Mouse (Mus musculus): ENCODE measurements around the gene Spen. TPM values are rescaled to one million over a fixed set of nuclear protein-coding genes. Genes with fewer than 3 reads are reported as not detected.

The Spen gene
- polyA plus RNA-seq, 1 experiment: 63.4 TPM

DNA sequence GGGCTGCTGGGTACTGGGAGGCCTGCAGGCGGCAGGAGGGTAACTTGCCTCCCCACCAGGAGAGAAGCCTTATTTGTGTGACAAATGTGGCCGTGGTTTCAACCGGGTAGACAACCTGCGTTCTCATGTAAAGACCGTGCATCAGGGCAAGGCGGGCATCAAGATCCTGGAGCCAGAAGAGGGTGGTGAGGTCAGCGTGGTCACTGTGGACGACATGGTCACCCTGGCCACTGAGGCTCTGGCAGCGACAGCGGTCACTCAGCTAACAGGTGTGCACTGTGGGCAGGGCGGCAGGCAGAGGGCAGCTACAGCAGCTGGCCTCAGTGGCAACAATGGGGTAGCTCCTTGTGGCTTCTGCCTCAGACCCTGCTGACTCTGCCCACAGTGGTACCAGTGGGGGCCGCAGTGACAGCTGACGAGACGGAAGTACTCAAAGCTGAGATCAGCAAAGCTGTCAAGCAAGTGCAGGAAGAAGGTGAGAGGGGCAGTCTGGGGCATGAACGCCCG, 72.1 kb downstream of the Spen start:
- no peak for DNase-seq
- Histone ChIP-seq H3K36me3 (ENCODE audit: control insufficient read depth, insufficient read depth, low read length) (peaks cover 42% of the 10 kb centered on the region), H3K27ac (ENCODE audit: control insufficient read depth, insufficient read depth, low read length) (no peak overlapping the region), H3K4me3 (ENCODE audit: control insufficient read depth, insufficient read depth, low read length) (no peak overlapping the region), H3K27me3 (ENCODE audit: control insufficient read depth, insufficient read depth, low read length) (no peaks in the 10 kb centered on the region), H3K4me1 (replicated peaks; ENCODE audit: control insufficient read depth, insufficient read depth, low read length) (no peaks in the 10 kb centered on the region)
- 92% methylated on average over 16 of the region's 16 CpGs for WGBS
- TF ChIP-seq POLR2A (IDR thresholded peaks at IDR 0.05; ENCODE audit: control insufficient read depth, extremely low read depth, insufficient read depth, low read length, poor library complexity) (no peak), CTCF (IDR thresholded peaks at IDR 0.05; ENCODE audit: borderline replicate concordance, control insufficient read depth, extremely low read depth, insufficient read depth, low read length, poor library complexity) (no peak)

DNA sequence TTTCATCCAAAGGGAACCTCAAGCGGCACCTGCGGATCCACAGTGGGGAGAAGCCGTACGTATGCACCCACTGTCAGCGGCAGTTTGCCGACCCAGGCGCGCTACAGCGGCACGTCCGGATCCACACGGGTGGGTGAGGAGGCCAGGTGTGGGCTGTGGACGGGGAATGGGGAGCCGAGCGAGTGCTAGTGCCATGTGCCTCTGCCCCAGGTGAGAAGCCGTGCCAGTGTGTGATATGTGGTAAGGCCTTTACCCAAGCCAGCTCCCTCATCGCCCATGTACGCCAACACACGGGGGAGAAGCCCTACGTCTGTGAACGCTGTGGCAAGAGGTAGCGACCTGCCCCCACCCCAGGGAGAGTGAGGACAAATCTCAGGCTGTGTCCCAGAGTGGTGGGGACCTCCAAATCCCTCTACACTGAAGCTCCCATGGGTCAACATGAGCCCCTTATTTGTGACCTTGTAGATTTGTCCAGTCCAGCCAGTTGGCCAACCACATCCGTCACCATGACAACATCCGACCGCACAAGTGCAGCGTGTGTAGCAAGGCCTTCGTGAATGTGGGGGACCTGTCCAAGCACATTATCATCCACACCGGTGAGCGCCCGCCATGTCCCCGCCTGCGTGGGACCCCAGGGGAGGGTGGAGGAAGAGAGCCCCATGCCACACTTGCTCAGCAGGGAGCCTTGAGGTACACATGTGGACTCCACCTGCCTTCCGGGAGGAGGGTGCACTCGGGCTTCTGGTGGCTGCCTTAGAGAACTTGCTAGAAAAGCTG, 72.7 kb downstream of the Spen start:
- WGBS: 96% methylated on average over 34 of the region's 34 CpGs
- Histone ChIP-seq H3K4me1 (replicated peaks; ENCODE audit: control insufficient read depth, insufficient read depth, low read length) (no peaks in the 10 kb centered on the region), H3K27ac (ENCODE audit: control insufficient read depth, insufficient read depth, low read length) (no peak overlapping the region), H3K36me3 (ENCODE audit: control insufficient read depth, insufficient read depth, low read length) (peaks cover 42% of the 10 kb centered on the region), H3K4me3 (ENCODE audit: control insufficient read depth, insufficient read depth, low read length) (no peak overlapping the region), H3K27me3 (ENCODE audit: control insufficient read depth, insufficient read depth, low read length) (no peaks in the 10 kb centered on the region)
- no peak for DNase-seq
- TF ChIP-seq POLR2A (IDR thresholded peaks at IDR 0.05; ENCODE audit: control insufficient read depth, extremely low read depth, insufficient read depth, low read length, poor library complexity) (no peak), CTCF (IDR thresholded peaks at IDR 0.05; ENCODE audit: borderline replicate concordance, control insufficient read depth, extremely low read depth, insufficient read depth, low read length, poor library complexity) (no peak)

DNA sequence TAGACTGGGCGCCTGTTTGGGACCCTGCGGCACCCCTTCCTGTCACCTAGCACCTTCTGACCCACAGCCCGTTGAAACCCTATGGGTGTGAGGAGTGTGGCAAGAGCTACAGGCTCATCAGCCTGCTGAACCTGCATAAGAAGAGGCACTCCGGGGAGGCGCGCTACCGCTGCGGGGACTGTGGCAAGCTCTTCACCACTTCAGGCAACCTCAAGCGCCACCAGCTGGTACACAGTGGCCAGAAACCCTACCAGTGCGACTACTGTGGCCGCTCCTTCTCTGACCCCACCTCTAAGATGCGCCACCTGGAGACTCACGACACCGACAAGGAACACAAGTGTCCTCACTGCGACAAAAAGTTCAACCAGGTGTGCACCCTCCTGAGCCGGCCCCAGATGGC, 73.7 kb downstream of the Spen start:
- 94% methylated on average over 16 of the region's 16 CpGs for WGBS
- no peak for DNase-seq
- Histone ChIP-seq H3K36me3 (ENCODE audit: control insufficient read depth, insufficient read depth, low read length) (peaks cover 39% of the 10 kb centered on the region), H3K27ac (ENCODE audit: control insufficient read depth, insufficient read depth, low read length) (no peak overlapping the region), H3K4me1 (replicated peaks; ENCODE audit: control insufficient read depth, insufficient read depth, low read length) (no peaks in the 10 kb centered on the region), H3K27me3 (ENCODE audit: control insufficient read depth, insufficient read depth, low read length) (no peaks in the 10 kb centered on the region), H3K4me3 (ENCODE audit: control insufficient read depth, insufficient read depth, low read length) (no peak overlapping the region)
- TF ChIP-seq POLR2A (IDR thresholded peaks at IDR 0.05; ENCODE audit: control insufficient read depth, extremely low read depth, insufficient read depth, low read length, poor library complexity) (no peak), CTCF (IDR thresholded peaks at IDR 0.05; ENCODE audit: borderline replicate concordance, control insufficient read depth, extremely low read depth, insufficient read depth, low read length, poor library complexity) (no peak)

DNA sequence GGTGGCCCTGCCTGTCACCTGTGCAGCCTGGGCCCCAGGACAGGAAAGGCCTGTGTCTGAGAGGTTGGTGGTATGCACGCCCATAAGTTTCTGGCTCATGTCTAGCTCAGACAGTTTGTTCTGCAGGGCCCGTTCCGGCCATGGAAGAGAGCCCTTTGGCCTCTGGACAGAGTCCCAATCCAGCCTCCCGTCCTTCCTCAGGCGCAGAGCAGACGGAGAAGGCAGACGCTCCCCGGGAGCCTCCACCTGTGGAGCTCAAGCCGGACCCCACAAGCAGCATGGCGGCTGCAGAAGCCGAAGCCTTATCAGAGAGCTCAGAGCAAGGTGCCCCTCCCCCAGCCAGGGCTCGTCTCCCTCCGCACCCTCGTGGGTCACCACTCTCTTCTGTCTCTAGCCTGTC, 74.9 kb downstream of the Spen start:
- DNase-seq: no peak
- TF ChIP-seq CTCF (IDR thresholded peaks at IDR 0.05; ENCODE audit: borderline replicate concordance, control insufficient read depth, extremely low read depth, insufficient read depth, low read length, poor library complexity): no peak
- no peak for TF ChIP-seq POLR2A (IDR thresholded peaks at IDR 0.05; ENCODE audit: control insufficient read depth, extremely low read depth, insufficient read depth, low read length, poor library complexity)
- WGBS: 98% methylated on average over 14 of the region's 14 CpGs
- Histone ChIP-seq H3K27ac (ENCODE audit: control insufficient read depth, insufficient read depth, low read length) (no peak overlapping the region), H3K4me1 (replicated peaks; ENCODE audit: control insufficient read depth, insufficient read depth, low read length) (no peaks in the 10 kb centered on the region), H3K27me3 (ENCODE audit: control insufficient read depth, insufficient read depth, low read length) (no peaks in the 10 kb centered on the region), H3K4me3 (ENCODE audit: control insufficient read depth, insufficient read depth, low read length) (no peak overlapping the region), H3K36me3 (ENCODE audit: control insufficient read depth, insufficient read depth, low read length) (peaks cover 33% of the 10 kb centered on the region)

DNA sequence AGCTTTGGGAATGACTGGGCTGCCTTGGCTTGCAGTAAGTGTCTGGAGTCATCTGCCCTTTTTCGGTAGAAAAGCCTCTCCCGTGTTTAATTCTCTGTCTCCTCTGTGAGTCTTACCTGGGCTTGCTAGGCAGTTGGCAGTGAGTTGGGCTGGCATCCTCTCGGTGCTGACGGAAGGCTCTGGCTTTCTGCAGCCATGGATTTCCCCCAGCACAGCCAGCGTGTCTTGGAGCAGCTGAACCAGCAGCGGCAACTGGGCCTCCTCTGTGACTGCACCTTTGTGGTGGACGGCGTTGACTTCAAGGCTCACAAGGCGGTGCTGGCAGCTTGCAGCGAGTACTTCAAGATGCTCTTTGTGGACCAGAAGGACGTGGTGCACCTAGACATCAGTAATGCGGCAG, 76.8 kb downstream of the Spen start:
- Histone ChIP-seq H3K4me1 (replicated peaks; ENCODE audit: control insufficient read depth, insufficient read depth, low read length) (no peaks in the 10 kb centered on the region), H3K36me3 (ENCODE audit: control insufficient read depth, insufficient read depth, low read length) (peaks cover 31% of the 10 kb centered on the region), H3K27me3 (ENCODE audit: control insufficient read depth, insufficient read depth, low read length) (no peaks in the 10 kb centered on the region), H3K27ac (ENCODE audit: control insufficient read depth, insufficient read depth, low read length) (no peak overlapping the region), H3K4me3 (ENCODE audit: control insufficient read depth, insufficient read depth, low read length) (no peak overlapping the region)
- TF ChIP-seq POLR2A (IDR thresholded peaks at IDR 0.05; ENCODE audit: control insufficient read depth, extremely low read depth, insufficient read depth, low read length, poor library complexity): no peak
- no peak for TF ChIP-seq CTCF (IDR thresholded peaks at IDR 0.05; ENCODE audit: borderline replicate concordance, control insufficient read depth, extremely low read depth, insufficient read depth, low read length, poor library complexity)
- no peak for DNase-seq
- 95% methylated on average over 12 of the region's 12 CpGs for WGBS

DNA sequence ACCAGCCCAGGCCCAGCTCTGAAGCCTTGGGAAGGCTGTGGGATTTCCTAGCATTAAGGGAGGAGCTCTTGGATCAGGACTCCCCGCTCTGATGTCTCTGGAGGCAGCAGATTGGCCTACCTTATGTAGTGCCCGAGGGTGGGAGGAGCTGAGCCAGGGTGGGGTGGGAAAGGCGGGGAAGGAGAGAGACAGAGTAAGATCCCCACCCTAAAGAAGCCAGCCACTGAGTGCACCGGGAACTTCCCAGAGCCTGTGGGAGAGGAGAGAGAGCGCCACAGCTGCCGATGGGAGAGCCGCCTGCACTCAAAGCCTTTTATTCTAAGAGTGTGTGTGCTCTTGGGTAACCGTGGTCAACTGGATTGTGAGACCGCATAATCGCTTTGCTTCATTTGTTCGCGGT, 77.3 kb downstream of the Spen start:
- H3K27me3 ChIP-seq (ENCODE audit: control insufficient read depth, insufficient read depth, low read length): no peaks in the 10 kb centered on the region
- no peak for DNase-seq
- TF ChIP-seq CTCF (IDR thresholded peaks at IDR 0.05; ENCODE audit: borderline replicate concordance, control insufficient read depth, extremely low read depth, insufficient read depth, low read length, poor library complexity) (no peak), POLR2A (IDR thresholded peaks at IDR 0.05; ENCODE audit: control insufficient read depth, extremely low read depth, insufficient read depth, low read length, poor library complexity) (no peak)
- no peak overlapping the region for H3K4me3 ChIP-seq (ENCODE audit: control insufficient read depth, insufficient read depth, low read length)
- 95% methylated on average over 12 of the region's 12 CpGs for WGBS
- peaks cover 26% of the 10 kb centered on the region for H3K36me3 ChIP-seq (ENCODE audit: control insufficient read depth, insufficient read depth, low read length)
- H3K4me1 ChIP-seq (replicated peaks; ENCODE audit: control insufficient read depth, insufficient read depth, low read length): no peaks in the 10 kb centered on the region
- H3K27ac ChIP-seq (ENCODE audit: control insufficient read depth, insufficient read depth, low read length): no peak overlapping the region

All from thymus, adult 2 months (tissue).